Mouse (Mus musculus): ENCODE measurements at regions not wholly inside any gene's neighbourhood (a gene's known extent, or its start where the extent isn't known, plus 50 kb on each side); places are given as distances from the start of the nearest gene placed in this dataset.

DNA sequence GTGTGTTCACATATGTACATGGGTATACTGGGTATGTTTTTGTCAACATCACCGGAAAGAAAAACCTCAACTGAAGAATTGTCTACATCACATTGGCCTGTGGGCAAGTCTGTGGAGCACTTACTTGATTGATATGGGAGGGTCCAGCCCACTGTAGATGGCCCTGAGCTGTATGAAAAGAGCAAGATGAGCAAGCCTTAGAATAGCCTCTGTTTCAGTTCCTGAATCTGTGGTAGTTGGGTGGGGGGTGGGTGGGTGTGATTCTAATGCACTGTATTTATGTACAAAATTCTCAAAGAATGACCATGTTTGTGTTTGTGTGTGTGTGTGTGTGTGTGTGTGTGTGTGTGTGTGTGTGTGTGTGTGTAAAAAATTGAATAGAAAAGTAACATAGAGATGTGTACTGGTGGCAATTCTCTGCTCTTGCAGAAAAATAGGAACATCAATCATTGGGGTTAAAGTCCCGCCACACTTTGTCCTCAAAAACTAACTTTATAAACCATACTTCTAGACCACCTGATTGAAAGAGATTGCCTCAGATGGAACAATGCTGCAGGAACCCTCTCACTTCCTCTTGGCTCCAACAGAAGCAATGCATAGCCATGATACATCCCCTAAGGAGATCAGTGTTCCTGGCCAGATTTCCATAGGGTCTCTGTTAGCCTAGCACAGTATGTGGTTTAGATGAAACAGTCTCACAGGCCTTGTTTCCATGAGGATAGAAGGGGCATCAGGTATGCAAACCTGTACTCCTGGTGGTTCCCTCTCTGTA lies 484.3 kb upstream of the Gcfc2 start:
- WGBS, result 88% methylated on average over 2 of the region's 2 CpGs
- no peaks in the 10 kb centered on the region for H3K4me1 ChIP-seq (ENCODE audit: insufficient read depth, low read length)
- H3K36me3 ChIP-seq (ENCODE audit: insufficient read depth, low read length), result no peaks in the 10 kb centered on the region
- H3K27me3 ChIP-seq (ENCODE audit: insufficient read depth, low read length), result no peaks in the 10 kb centered on the region
- H3K4me2 ChIP-seq (ENCODE audit: low read depth, low read length, poor library complexity, severe bottlenecking), result no peak overlapping the region
- no peak for TF ChIP-seq CTCF (IDR thresholded peaks at IDR 0.05)
- no peak for DNase-seq (ENCODE audit: low spot score)
- no peak overlapping the region for H3K27ac ChIP-seq (ENCODE audit: low read depth, low read length)
- no peak overlapping the region for H3K4me3 ChIP-seq (ENCODE audit: low read depth, low read length)
- ATAC-seq (ENCODE audit: low FRiP score), result no peak
- no peaks in the 10 kb centered on the region for H3K9me3 ChIP-seq (ENCODE audit: low read length)
- no peak overlapping the region for H3K9ac ChIP-seq (replicated peaks; ENCODE audit: low read length, poor library complexity, severe bottlenecking)

DNA sequence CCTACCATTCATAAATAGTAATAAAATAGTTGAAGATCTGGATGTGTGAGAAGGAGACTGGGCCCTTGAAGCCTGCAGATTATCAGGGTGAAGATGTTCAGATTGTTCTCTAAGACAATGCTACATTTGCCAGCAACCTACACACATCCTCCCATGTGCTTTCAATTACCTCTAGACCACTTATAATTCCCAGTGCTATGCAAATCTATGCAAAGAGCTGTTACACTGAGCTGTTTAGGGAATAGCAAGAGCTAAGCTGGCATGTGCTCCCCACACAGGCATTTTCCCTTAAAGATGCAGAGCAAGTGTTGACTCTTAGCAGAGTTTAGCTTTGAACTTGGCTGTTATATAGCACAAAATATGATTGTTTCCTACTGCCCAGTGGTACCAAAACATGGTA lies 482.1 kb upstream of the Gcfc2 start:
- H3K27ac ChIP-seq (ENCODE audit: low read depth, low read length), result no peak overlapping the region
- H3K9ac ChIP-seq (replicated peaks; ENCODE audit: low read length, poor library complexity, severe bottlenecking), result no peak overlapping the region
- H3K4me3 ChIP-seq (ENCODE audit: low read depth, low read length), result no peak overlapping the region
- ATAC-seq (ENCODE audit: low FRiP score) (no peak), DNase-seq (ENCODE audit: low spot score) (no peak)
- H3K36me3 ChIP-seq (ENCODE audit: insufficient read depth, low read length), result no peaks in the 10 kb centered on the region
- no peaks in the 10 kb centered on the region for H3K9me3 ChIP-seq (ENCODE audit: low read length)
- H3K4me1 ChIP-seq (ENCODE audit: insufficient read depth, low read length), result no peaks in the 10 kb centered on the region
- H3K27me3 ChIP-seq (ENCODE audit: insufficient read depth, low read length), result no peaks in the 10 kb centered on the region
- no peak overlapping the region for H3K4me2 ChIP-seq (ENCODE audit: low read depth, low read length, poor library complexity, severe bottlenecking)
- TF ChIP-seq CTCF (IDR thresholded peaks at IDR 0.05), result no peak

DNA sequence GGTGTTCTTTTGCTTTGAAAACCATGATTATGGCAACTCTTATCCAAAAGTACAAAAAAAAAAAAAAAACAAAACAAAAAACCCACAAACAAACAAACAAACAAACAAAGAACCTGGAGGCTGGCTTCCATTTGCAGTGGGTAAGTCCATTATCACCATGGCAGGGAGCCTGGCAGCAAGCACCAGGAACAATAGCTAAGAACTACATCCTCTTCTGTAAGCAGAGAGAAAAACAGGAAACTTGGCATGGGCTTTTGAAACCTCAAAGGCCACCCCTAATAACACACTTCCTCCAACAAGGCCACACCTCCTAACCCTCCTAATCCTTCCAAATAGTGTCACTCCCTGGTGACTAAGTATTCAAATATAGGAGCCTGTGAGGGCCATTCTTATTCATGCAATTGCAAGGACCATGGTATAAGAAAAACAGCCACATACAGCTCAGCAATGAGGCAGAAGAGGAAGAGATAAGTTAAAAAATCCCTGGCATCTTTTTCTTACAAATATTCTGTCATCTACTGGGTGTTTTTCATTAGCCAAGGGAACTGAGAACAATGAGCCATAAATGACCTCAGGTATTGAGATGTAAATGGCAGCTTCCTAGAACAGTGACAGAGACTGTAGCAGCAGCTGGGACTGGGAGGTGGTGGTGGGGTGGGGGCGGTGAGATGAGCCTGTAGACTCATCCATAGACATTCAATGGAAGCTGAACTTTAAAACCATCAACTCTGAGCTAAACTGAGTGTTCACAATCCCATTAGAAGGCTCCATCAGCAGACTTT lies 477.3 kb upstream of the Gcfc2 start:
- Histone ChIP-seq H3K9me3 (ENCODE audit: low read length) (no peaks in the 10 kb centered on the region), H3K36me3 (ENCODE audit: insufficient read depth, low read length) (no peaks in the 10 kb centered on the region), H3K27me3 (ENCODE audit: insufficient read depth, low read length) (no peaks in the 10 kb centered on the region), H3K4me3 (ENCODE audit: low read depth, low read length) (no peak overlapping the region), H3K4me1 (ENCODE audit: insufficient read depth, low read length) (no peaks in the 10 kb centered on the region), H3K4me2 (ENCODE audit: low read depth, low read length, poor library complexity, severe bottlenecking) (no peak overlapping the region), H3K9ac (replicated peaks; ENCODE audit: low read length, poor library complexity, severe bottlenecking) (no peak overlapping the region), H3K27ac (ENCODE audit: low read depth, low read length) (no peak overlapping the region)
- ATAC-seq (ENCODE audit: low FRiP score) (no peak), DNase-seq (ENCODE audit: low spot score) (no peak)
- no peak for TF ChIP-seq CTCF (IDR thresholded peaks at IDR 0.05)
- 78% methylated on average over 1 of the region's 1 CpGs for WGBS

DNA sequence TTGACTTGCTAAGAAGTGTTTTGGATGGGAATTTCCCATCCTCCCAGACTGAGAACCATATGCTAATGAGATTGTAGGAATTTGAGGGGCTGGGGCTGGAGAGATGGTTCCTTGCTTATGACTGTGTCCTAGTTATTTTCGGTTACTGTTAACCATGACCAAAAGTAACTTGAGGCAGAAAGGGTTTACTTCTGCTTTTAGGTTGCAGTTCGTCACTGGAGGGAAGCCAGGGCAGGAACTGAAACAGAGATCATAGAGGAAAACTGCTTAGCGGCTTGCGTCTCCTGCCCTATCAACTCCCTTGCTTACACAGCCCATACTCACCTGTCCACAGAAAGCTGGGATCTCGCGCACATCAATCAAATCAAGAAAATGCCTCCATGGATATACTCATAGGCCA lies 475.8 kb upstream of the Gcfc2 start:
- WGBS, result 92% methylated on average over 6 of the region's 6 CpGs
- TF ChIP-seq CTCF (IDR thresholded peaks at IDR 0.05), result no peak
- no peaks in the 10 kb centered on the region for H3K27me3 ChIP-seq (ENCODE audit: insufficient read depth, low read length)
- H3K27ac ChIP-seq (ENCODE audit: low read depth, low read length), result no peak overlapping the region
- DNase-seq (ENCODE audit: low spot score) (no peak), ATAC-seq (ENCODE audit: low FRiP score) (no peak)
- H3K4me3 ChIP-seq (ENCODE audit: low read depth, low read length), result no peak overlapping the region
- no peak overlapping the region for H3K9ac ChIP-seq (replicated peaks; ENCODE audit: low read length, poor library complexity, severe bottlenecking)
- H3K4me1 ChIP-seq (ENCODE audit: insufficient read depth, low read length), result no peaks in the 10 kb centered on the region
- H3K4me2 ChIP-seq (ENCODE audit: low read depth, low read length, poor library complexity, severe bottlenecking), result no peak overlapping the region
- H3K36me3 ChIP-seq (ENCODE audit: insufficient read depth, low read length), result no peaks in the 10 kb centered on the region
- no peaks in the 10 kb centered on the region for H3K9me3 ChIP-seq (ENCODE audit: low read length)

DNA sequence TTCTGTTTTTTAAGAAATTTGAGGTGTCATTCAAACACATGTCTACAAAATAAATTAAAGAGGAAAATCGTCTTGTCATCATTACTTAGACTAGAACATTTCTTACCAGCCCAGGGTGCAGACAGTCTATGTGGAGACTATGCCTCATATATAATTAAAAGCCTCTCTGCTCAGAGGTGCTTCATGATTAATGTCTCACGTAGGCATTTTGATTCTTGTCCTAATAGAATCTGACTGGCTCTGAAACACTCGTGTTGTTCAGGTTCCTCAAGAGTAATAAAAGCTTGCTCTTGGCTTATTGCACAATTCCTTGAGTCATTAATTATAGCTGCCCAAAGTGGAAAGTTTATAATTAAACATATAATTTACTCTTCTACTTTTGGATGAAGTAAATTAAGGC lies 475.1 kb upstream of the Gcfc2 start:
- Histone ChIP-seq H3K4me3 (ENCODE audit: low read depth, low read length) (no peak overlapping the region), H3K9ac (replicated peaks; ENCODE audit: low read length, poor library complexity, severe bottlenecking) (no peak overlapping the region), H3K4me2 (ENCODE audit: low read depth, low read length, poor library complexity, severe bottlenecking) (no peak overlapping the region), H3K4me1 (ENCODE audit: insufficient read depth, low read length) (no peaks in the 10 kb centered on the region), H3K27ac (ENCODE audit: low read depth, low read length) (no peak overlapping the region), H3K27me3 (ENCODE audit: insufficient read depth, low read length) (no peaks in the 10 kb centered on the region), H3K36me3 (ENCODE audit: insufficient read depth, low read length) (no peaks in the 10 kb centered on the region), H3K9me3 (ENCODE audit: low read length) (no peaks in the 10 kb centered on the region)
- no peak for TF ChIP-seq CTCF (IDR thresholded peaks at IDR 0.05)
- peak; percentile 51 for DNase-seq (ENCODE audit: low spot score)
- no peak for ATAC-seq (ENCODE audit: low FRiP score)
- 63% methylated on average over 3 of the region's 3 CpGs for WGBS

DNA sequence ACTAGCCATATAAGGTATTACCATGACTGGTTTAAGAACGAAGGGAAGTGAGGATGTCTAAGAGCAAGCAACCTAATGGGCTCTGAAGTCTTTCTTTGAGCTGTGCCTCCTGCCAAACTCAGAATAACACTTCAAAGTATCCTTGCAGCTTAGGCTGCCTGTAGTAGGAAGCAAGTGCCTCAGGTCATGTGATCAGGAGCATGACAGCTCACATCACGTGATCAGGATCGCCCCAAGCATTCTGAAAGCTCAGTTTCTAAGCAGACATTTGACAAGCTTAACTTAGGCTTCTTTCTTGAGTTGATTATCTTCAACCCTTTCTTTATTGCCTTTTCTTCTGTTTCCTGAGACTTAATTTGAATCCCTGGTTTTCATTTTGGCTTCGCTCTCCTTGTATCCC lies 462.4 kb upstream of the Gcfc2 start:
- no peak for TF ChIP-seq CTCF (IDR thresholded peaks at IDR 0.05)
- H3K4me3 ChIP-seq (ENCODE audit: low read depth, low read length), result no peak overlapping the region
- no peaks in the 10 kb centered on the region for H3K36me3 ChIP-seq (ENCODE audit: insufficient read depth, low read length)
- 70% methylated on average over 4 of the region's 4 CpGs for WGBS
- no peaks in the 10 kb centered on the region for H3K4me1 ChIP-seq (ENCODE audit: insufficient read depth, low read length)
- no peaks in the 10 kb centered on the region for H3K9me3 ChIP-seq (ENCODE audit: low read length)
- no peak overlapping the region for H3K27ac ChIP-seq (ENCODE audit: low read depth, low read length)
- H3K27me3 ChIP-seq (ENCODE audit: insufficient read depth, low read length), result no peaks in the 10 kb centered on the region
- ATAC-seq (ENCODE audit: low FRiP score) (no peak), DNase-seq (ENCODE audit: low spot score) (no peak)
- no peak overlapping the region for H3K9ac ChIP-seq (replicated peaks; ENCODE audit: low read length, poor library complexity, severe bottlenecking)
- no peak overlapping the region for H3K4me2 ChIP-seq (ENCODE audit: low read depth, low read length, poor library complexity, severe bottlenecking)
